Mouse (Mus musculus): ENCODE data around the gene Rab3ip.

The Rab3ip gene

GRCm38 (mm10) chr10:116950009-116950769 is at the start of gene Rab3ip:
Gene Rab3ip, minus strand, starts transcription at chr10:116950769.
- DNase-seq (ENCODE audit: low read depth, low spot score), result peak; percentile 91

- no peak for DNase-seq (ENCODE audit: low read depth, low spot score)
Observed at GRCm38 (mm10) chr10:116998716-116999455, 48.3 kb upstream of the Rab3ip start.

- DNase-seq (ENCODE audit: low read depth, low spot score), result no peak
Observed at GRCm38 (mm10) chr10:116996236-116996600, 45.6 kb upstream of the Rab3ip start.

GRCm38 (mm10) chr10:116995584-116996235 is 45.1 kb upstream of the Rab3ip start:
- DNase-seq (ENCODE audit: low read depth, low spot score), result no peak

- no peak for DNase-seq (ENCODE audit: low read depth, low spot score)
Observed at GRCm38 (mm10) chr10:116995162-116995561, 44.6 kb upstream of the Rab3ip start.

- no peak for DNase-seq (ENCODE audit: low read depth, low spot score)
Observed at GRCm38 (mm10) chr10:116993971-116994370, 43.4 kb upstream of the Rab3ip start.

- no peak for DNase-seq (ENCODE audit: low read depth, low spot score)
Observed at GRCm38 (mm10) chr10:116986264-116987082, 35.9 kb upstream of the Rab3ip start, which contains the start of gene Best3. Gene Best3, plus strand, starts transcription at chr10:116986314.

GRCm38 (mm10) chr10:116984836-116985235 is 34.3 kb upstream of the Rab3ip start:
- no peak for DNase-seq (ENCODE audit: low read depth, low spot score)

GRCm38 (mm10) chr10:116982526-116982925 is 32.0 kb upstream of the Rab3ip start:
- no peak for DNase-seq (ENCODE audit: low read depth, low spot score)

GRCm38 (mm10) chr10:116980888-116981287 is 30.3 kb upstream of the Rab3ip start:
- DNase-seq (ENCODE audit: low read depth, low spot score), result no peak

- no peak for DNase-seq (ENCODE audit: low read depth, low spot score)
Observed at GRCm38 (mm10) chr10:116980273-116980672, 29.7 kb upstream of the Rab3ip start.

- no peak for DNase-seq (ENCODE audit: low read depth, low spot score)
Observed at GRCm38 (mm10) chr10:116978841-116979240, 28.3 kb upstream of the Rab3ip start.

GRCm38 (mm10) chr10:116977858-116978257 is 27.3 kb upstream of the Rab3ip start:
- no peak for DNase-seq (ENCODE audit: low read depth, low spot score)

GRCm38 (mm10) chr10:116977455-116977854 is 26.9 kb upstream of the Rab3ip start:
- no peak for DNase-seq (ENCODE audit: low read depth, low spot score)

GRCm38 (mm10) chr10:116972509-116972908 is 21.9 kb upstream of the Rab3ip start, which contains the start of gene Gm10271:
Gene Gm10271, minus strand, starts transcription at chr10:116972609.
- DNase-seq (ENCODE audit: low read depth, low spot score), result no peak

GRCm38 (mm10) chr10:116968741-116969140 is 18.2 kb upstream of the Rab3ip start:
- DNase-seq (ENCODE audit: low read depth, low spot score), result no peak

- no peak for DNase-seq (ENCODE audit: low read depth, low spot score)
Observed at GRCm38 (mm10) chr10:116966065-116966464, 15.5 kb upstream of the Rab3ip start.

- DNase-seq (ENCODE audit: low read depth, low spot score), result no peak
Observed at GRCm38 (mm10) chr10:116965297-116965696, 14.7 kb upstream of the Rab3ip start.

GRCm38 (mm10) chr10:116964571-116964970 is 14.0 kb upstream of the Rab3ip start:
- DNase-seq (ENCODE audit: low read depth, low spot score), result no peak

- DNase-seq (ENCODE audit: low read depth, low spot score), result no peak
Observed at GRCm38 (mm10) chr10:116964084-116964483, 13.5 kb upstream of the Rab3ip start.

- DNase-seq (ENCODE audit: low read depth, low spot score), result no peak
Observed at GRCm38 (mm10) chr10:116962803-116963202, 12.2 kb upstream of the Rab3ip start.

All from retina, postnatal 7 days (tissue).